Mouse (Mus musculus) embryonic facial prominence, embryonic 15.5 days (tissue): Measurements from ENCODE around the gene Chodl. TPM values are rescaled to one million over a fixed set of nuclear protein-coding genes. Genes with fewer than 3 reads are reported as not detected.

Experiments
- polyA plus RNA-seq: library from polyadenylated mRNA; unstranded; fragments of >200 nt; fragmentation: Nextera tagmentation; extraction: Ambion mirVana; gene quantifications from 2 replicates; pipeline ENCODE4 v1.2.1, GENCODE M21; 2015

The Chodl gene
- polyA plus RNA-seq, 1 experiment from 2014 or later = 54.1 TPM

Other genes starting within 250 kb of the Chodl start
- not detected in 2 replicates for gene Tmprss15, start 160.1 kb downstream of the Chodl start, polyA plus RNA-seq